Mouse (Mus musculus) CH12F3 (cell line): ENCODE measurements at regions not wholly inside any gene's neighbourhood (a gene's known extent, or its start where the extent isn't known, plus 50 kb on each side); places are given as distances from the start of the nearest gene placed in this dataset.

ENCODE experiments used
- in situ Hi-C: fragments of 300-500 bp; cut with MboI; formaldehyde crosslinking; loops from 2 replicates; pipeline ENCODE4 v1.14.3; 2020; ENCODE audit warnings: low sequenced_read_pairs

DNA sequence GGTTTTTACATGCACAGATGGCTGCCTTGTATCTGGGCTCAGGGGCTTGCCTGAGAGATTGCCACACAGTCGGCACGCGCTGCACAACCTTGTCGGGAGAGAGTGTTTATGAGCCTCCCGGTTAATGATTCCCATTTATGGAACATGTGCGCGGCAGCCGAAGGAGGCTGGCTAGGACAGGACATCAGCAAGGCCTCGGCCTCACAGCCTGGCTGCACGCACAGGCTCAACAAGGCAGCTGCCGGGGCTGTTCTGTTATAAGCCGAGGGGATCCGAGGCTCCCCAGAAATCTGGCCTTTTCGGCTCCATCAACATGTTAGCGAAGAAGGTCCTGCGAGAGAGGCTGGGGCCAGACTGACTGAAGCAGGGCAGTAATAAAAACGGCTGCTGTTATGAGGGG is 86.3 kb upstream of the Rbpj start:
- in situ Hi-C loops, result no loop called here

DNA sequence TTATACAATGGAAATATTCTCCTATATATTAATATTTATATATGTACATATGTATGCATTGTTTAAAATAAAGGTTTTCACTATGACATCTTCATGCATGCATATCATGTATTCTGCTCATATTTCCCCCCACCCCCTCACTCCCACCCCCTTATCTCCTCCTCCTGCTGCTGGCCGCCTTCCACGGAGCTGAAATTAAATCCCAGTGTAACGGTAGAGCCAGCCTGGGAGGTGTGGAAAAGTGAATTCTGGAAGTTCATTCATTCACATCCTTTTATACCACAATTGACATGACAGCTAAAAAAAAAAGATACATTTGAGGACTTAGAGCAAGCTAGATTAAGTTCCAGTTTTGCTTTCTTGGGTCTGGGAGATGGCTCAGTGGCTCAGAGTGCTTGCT is 85.7 kb upstream of the Rbpj start:
- in situ Hi-C loops, result no loop called here

DNA sequence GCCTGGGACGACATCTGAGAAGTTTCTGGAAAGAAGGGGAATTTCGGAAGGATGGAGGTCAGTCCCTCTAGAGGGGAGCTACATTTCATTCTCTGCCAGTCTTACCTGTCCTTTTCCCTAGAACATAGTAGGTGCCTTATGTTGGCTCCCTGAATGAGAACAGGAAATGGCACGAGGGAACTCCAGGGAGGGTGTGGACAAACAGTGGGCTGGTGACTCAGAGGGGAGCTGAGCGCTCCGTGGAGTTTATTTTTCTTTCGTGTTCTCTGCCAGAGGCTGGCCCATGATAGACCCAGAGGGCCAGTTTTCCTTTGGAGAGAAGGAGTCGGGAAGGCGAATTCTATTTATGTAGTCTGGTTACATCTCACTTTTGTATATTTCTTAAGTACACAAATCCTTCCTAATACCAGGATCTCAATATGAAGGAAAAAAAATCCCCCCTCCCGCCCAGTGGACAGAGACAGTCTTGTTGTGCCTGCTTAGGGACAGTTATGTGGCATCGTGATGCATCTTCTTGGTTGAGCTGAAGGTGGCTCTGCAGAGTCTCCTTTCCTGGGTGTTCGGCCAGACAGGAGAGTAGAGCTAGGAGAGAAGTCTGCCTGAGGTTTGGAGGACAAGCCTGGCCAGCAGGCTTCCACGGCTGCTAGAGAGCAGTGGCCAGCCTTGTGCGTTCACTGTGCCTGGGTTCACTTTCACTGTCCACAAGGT is 84.3 kb upstream of the Rbpj start:
- in situ Hi-C loops, result no loop called here

DNA sequence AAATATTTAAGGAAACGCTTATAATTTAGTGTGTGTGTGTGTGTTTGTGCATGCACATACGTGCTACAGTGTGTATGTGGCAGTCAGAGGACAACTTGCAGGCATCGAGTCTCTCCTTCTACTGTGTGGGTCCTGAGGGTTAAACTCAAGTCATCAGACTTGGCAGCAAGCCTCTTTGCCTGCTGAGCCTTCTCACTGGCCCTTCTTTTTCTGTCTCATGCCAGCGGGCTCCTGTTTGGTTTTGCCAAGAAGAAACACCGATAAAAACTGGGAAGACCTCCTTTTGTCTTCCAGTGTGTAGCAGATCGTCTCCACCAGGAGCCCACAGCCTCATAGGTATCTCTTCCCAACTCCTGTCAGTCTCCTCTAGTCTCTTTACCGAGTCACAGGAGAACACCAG is 81.9 kb upstream of the Rbpj start:
- in situ Hi-C loops, result no loop called here

DNA sequence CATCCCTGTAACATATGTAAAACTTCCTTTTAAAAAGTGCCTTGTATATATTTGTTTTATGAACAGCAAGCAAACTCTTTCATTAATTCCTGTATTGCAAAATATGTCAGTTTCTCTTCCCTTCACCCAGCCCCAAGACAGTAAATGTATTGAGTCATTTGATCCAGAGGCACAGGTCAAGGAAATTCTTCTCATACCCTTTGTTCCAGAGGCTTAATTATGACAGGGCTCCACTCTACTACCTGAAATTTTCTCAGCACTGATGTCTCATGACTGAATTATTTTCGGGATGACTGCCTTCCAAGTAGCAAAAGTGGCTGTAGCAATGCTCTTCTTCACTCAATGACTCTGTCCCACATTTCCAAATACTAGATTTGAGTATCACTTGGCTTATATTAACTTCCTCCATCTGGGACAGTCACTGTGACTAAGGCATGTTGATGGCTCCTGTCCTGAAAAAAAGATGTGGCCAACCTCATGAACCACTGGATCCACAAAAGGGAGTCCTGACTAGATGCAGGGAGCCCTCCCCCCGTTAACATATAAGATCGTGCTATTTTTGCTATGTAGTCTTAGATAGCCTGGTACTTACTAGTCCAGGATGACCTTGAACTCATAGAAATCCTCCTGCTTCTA is 80.3 kb upstream of the Rbpj start:
- in situ Hi-C loops, result no loop called here

DNA sequence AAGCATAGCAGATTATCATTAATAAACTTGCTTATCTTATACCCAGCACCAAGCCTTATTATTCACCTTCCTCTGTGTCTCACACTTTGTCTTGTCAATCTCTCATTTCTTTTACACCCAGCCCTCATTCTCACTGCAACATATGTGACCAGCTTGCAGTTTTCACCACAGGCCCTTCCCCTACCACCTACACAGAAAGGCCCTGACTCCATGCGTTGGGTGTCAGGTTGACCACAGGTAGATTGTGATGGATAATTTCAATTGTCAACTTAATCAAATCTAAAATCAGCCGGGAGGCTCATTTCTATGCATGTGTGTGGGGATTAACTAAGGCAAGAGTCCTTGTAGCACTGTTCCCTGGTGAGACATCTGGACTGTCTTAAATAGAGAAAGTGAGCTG is 72.4 kb upstream of the Rbpj start:
- in situ Hi-C loops, result no loop called here

DNA sequence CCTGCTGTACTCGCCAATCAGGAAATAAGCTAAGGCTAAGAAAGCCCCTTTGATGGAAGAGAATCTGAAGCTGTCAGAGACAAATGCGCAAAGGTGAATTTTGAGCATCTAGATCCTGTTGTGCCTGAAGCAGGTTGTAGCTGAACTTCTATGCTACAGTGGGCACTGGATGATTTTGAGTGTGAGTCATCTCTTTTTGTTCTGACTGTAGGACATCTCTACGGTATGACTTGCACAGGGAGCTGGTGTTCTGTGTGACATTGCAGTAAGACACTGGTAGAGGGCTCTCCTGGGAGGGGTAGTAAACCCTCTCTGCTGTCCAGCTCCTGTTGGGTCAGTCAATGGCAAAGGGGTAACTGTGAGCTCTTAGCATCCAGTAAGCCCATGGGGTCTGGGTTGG is 71.4 kb upstream of the Rbpj start:
- in situ Hi-C loops, result no loop called here

DNA sequence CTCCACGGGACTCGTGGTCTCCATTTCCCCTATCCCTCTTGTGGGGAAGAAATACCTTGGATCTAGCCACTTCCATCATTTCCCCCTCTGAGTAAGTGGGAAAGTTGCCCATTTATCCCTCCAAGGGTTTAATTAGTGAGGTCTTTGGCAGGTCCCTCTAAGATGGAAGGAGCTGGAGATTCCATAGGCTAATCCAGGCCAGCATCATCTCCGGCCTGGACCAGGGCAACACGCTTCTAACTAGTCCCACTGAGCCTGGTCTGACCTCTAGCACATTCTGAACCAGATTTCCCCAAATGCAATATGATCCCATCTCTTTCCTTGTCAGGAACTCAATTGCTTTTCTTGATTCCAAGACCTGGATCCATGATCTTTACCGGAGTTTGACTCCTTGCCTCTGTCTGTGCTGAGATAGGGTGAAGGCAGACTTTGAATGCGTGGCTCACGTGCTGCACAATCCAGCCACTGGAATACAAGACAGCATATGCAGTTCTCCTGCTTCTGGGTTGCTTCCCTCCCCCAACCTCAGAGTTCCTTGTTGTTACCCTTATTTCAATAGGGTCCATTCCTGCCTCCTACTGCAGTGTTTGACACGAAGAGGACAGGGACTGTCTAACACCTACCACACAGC is 67.4 kb upstream of the Rbpj start:
- in situ Hi-C loops, result no loop called here

DNA sequence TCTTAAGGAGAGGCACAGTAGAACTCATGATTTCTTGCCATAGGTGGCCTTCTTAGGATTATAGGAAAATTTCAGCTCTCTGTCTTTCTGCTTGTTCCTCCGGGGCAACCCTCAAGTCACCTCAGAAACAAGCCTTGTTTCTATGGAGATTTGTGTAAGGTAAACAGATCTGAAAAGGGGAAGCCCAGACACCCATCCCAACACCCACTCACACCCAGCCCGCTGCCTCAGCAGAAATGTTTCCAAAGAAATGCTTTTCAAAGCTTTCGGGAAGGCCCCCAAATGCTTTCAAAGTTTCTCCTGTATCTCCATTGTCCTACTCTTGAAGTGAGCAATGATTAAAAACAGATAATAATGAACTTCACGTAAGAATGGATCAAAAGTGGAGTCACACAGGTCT is 64.9 kb upstream of the Rbpj start:
- in situ Hi-C loops, result no loop called here

DNA sequence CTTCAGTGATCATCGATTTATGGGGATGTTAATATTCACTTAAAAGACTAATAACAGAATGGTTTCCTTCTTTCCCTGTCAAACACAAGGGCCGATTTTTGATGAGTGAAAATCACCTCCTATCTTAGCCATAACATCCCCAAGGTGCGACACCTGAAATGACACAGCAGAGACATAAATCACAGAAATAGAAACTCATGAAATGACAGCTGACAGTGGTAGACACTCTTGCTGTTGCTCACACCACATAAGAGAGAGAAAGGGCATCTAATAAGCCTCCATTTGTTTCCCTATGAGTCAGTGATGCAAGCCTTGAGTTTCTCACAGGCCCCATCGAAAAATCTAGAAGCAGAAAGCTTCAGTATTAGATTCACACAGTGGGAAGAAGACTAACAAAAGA is 63.9 kb upstream of the Rbpj start:
- in situ Hi-C loops, result no loop called here

DNA sequence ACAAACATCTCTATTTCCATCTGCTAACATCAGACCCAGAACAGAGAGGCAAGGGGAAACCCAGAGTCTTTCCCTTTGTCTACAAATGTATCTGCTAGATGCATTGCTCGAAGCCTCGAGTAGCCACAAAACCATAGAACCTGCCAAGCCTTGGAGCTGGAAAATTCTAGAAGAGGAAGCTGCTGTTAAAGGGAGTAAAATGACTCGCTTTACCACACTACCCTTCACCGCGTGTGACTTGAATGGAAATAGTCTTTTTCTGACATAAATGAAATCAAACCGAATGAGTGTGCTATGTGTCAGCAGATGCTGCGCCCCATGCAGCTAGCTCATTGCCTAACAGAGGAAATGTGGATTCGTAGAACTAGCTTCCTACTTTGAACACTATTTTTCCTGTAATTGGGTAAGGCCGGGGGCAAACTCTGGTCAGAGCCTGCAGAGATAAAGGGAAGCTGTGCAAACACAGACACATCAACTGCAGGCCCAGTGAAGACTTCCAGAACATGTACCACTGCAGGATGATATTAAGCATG is 63.3 kb upstream of the Rbpj start:
- in situ Hi-C loops, result no loop called here

DNA sequence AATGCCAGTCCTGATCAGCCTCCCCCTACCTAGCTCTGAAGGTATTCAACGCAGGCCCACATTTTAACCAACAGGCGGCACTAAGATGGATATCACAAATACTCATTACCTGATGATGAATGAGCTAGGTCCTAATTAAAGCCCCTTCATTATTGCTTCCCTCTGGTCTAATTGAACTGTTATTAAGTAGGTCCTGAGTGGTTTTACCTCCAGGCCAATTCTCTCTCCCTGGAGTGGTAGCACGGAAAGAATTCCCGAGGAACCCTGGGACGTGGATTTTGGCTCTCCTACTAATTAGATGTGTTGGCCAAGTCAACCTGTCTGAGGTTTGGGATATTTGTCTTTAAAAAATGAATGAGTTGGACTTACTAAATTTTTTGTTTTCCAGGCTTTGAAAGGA is 60.0 kb upstream of the Rbpj start:
- in situ Hi-C loops, result no loop called here

DNA sequence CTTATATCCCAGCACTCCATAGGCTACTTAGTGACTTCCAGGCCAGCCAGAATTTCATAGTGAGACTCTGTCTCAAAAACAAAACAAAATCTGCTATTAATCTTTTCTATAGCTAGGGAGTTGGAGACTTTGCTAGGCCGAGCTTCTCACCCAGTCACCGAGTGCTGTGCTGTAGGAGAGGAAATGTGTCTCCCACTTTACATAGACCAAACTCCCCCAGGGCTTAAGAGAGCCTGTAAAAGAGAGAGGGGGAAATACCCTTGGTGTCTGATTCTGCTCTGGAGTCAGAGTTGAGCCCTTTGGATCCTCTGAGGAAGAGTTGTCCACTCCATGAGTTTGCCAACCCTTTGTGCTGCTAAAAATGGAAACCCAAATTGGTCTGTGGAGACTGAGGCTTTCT is 58.3 kb upstream of the Rbpj start:
- in situ Hi-C loops, result no loop called here

DNA sequence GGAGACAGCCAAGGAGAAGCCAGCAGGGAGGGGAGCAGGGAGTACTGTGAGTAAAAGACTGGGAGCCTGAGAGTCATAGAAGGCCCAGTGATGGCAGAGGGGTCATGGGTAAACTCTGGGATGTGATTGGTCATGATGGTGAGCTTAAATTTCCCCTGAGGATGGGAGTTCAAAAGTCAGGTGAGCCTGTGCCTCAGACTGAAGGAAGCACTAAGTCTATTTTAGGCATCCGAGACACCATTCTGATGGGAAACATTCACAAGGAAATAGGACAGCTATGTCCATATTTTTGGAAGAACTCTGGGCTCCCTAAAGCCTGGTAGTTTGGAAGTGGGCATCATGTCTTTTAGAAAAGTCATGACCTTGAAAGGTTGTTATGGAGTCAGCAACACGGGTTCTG is 57.7 kb upstream of the Rbpj start:
- in situ Hi-C loops, result no loop called here

DNA sequence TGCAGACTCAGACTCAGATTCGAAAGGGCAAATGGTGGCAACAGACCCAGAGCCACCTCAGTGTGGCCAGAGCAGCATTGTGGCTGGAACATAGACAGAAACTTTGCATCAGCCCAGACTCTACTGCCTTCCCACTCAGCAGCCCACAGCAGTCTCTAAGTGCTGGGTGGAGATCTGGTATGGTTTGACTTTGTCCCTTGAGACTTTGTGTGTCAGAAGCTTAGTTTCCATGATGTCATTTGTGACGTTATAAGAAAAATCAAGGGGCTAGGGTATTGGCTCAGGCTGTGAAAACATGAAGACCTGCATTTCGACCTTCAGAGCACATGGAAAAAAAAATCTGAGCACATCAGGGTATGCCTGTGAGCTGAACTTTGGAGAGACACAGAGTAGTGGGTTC is 56.2 kb upstream of the Rbpj start:
- in situ Hi-C loops, result no loop called here

DNA sequence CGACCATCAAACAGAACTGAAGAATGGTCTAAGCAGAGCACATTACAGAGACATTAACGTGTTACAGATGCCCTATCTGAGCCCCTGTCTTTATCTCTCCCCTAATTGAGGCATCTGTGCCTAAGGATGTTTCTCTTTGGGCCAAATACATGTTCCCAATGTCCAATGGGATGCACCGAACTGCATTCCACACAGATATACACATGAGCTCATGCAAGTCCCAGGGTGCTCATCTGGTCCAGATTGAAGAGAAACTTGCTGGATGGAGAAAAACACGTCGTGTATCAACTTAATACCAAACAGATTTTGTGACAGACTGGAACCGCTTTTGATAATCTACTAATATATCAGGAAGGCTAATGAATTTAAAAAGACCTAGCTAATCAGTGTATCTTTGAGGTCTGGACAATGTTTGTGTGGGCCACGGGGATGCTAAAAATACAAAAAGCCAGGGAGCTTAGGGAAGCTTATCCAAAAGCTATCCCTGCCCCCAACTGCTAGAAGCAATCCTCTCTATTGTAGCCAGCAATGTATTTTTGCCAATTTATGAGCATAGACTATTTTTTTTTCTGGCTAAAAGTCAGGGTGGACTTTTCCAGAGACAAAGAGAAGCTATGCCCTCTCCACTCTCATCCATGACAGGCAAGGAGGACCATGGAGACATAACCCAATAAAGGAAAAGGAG is 53.4 kb upstream of the Rbpj start:
- in situ Hi-C loops, result no loop called here

DNA sequence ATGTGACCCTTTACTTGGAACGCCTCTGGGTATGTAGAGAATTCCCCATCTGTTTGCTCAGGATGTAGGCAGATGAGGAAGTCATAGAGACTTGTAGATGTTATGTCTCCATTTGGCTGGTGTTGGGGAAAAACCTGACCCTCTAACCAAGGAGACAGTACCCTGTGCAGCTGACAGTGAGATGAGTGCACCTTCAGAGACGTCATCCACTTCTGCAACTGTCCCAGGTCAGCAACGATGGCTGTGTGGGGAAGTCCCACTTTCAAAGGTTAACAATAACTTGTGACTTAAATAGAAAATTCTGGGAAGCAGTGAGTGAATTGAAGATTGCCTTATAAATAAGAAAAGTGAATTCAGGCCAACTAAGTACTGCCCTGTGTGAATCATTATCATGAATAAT is 52.3 kb upstream of the Rbpj start:
- in situ Hi-C loops, result no loop called here

DNA sequence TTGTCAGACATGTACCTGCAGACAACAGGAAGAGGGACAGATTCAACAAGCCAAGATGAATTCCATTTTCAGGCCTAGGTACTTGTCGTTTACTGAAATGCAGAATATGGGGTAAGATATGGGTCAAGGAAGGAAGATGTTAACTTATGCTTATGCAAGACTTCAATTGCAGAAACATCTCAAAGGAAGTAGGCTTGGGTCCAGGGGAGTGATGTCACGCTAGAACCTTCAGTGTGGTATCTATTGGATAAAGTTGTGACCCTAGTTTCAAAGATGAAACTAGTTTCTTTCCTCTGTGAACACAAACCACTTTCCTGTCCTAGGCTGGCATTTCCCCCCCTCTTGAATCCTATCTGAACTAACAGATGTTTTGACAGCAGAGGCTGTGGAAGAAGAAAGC is 50.5 kb upstream of the Rbpj start:
- in situ Hi-C loops, result no loop called here
